Mouse (Mus musculus) left cerebral cortex, adult 18-20 months (tissue): ENCODE data around the gene Krt10. TPM values are rescaled to one million over a fixed set of nuclear protein-coding genes. Genes with fewer than 3 reads are reported as not detected.

Experiments used
- DNase-seq, 2 experiments: peaks; one replicate each; pipeline ENCODE4 v3.0.0; 2021 to 2022; ENCODE audit warnings: low spot score in 2 of 2, mixed read lengths in 1 of 2
- long read RNA-seq, 2 experiments: library from polyadenylated mRNA; stranded (forward); transcript quantifications; one replicate each; pipeline ENCODE4 v2.0.0; 2021
- total RNA-seq, 2 experiments: library from RNA; stranded (reverse); gene quantifications; 2 replicates each; pipeline ENCODE4 v1.2.3; 2021

Gene Krt10
- 10 to 100 TPM; 11.0 to 12.5 TPM for total RNA-seq
- long read RNA-seq, experiment 1, partial matches to known transcripts, result 10 of 10 reads
- long read RNA-seq, experiment 1, other reads (novel, unspliced or antisense), result 0 of 10 reads
- long read RNA-seq, experiment 2, partial matches to known transcripts, result 8 of 10 reads
- long read RNA-seq, experiment 2, other reads (novel, unspliced or antisense), result 2 of 10 reads

GRCm38 (mm10) chr11:99389264-99389663, at the start of gene Krt10:
Gene Krt10, minus strand, starts transcription at chr11:99389364.
- DNase-seq, result no peak

- no peak for DNase-seq
Observed at GRCm38 (mm10) chr11:99437972-99438371, 48.8 kb upstream of the Krt10 start, which contains the start of gene Krt20. Gene Krt20, minus strand, starts transcription at chr11:99438150.

- no peak for DNase-seq
Observed at GRCm38 (mm10) chr11:99436625-99437024, 47.5 kb upstream of the Krt10 start.

GRCm38 (mm10) chr11:99430670-99431069, 41.5 kb upstream of the Krt10 start:
- peak in 1 of 2 experiments; percentile 33 for DNase-seq

DNA sequence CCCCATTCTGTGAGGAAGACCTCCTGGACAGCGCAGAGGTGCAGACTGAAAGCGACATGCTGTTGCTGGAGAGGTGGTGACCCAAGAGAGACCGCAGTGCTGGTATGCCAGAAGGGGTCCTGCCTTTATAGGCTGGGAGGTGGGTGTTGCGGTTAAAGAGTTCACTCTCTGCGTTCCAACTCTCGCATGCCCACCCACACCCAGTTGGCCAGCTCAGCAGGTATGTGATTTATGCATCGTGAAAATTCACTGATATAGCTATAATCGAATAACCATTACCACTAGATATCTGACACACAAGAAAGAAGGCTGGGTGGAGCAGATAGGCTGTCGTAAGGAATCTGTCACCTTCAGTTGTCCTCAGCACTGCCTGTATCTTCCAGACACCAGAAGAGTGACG, 33.0 kb upstream of the Krt10 start, which contains the start of gene Krt12:
Gene Krt12 (minus strand): TSS at position 101 of the 400 bp plus-strand sequence.
- no peak for DNase-seq

GRCm38 (mm10) chr11:99420586-99420985, 31.4 kb upstream of the Krt10 start:
- DNase-seq, result peak in 1 of 2 experiments; percentile 29

GRCm38 (mm10) chr11:99417819-99418218, 28.7 kb upstream of the Krt10 start:
- DNase-seq, result no peak

GRCm38 (mm10) chr11:99416902-99417301, 27.7 kb upstream of the Krt10 start:
- DNase-seq, result peak; percentile 48 to 67

- no peak for DNase-seq
Observed at GRCm38 (mm10) chr11:99414463-99415147, 25.4 kb upstream of the Krt10 start.

GRCm38 (mm10) chr11:99413247-99413646, 24.1 kb upstream of the Krt10 start:
- peak in 1 of 2 experiments; percentile 70 for DNase-seq

DNA sequence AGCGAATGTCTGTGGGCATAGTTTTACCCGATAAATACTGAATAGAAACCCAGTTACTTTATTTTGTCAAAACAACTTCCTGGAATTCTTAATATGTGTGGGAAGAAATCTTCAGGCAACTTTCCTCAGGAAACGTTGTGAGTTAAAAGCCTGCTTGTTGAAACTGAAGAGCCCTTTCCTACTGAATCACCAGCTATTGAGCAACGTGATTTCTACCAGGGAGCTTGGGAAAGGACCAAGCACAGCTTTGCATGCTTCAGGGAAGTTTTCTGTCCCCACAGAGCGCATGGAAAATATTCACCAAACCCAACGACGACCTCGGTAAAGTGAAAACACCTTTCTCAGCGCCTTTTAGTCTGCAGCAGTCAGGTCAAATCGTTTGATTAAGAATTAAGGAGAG, 17.0 kb upstream of the Krt10 start:
- no peak for DNase-seq

DNA sequence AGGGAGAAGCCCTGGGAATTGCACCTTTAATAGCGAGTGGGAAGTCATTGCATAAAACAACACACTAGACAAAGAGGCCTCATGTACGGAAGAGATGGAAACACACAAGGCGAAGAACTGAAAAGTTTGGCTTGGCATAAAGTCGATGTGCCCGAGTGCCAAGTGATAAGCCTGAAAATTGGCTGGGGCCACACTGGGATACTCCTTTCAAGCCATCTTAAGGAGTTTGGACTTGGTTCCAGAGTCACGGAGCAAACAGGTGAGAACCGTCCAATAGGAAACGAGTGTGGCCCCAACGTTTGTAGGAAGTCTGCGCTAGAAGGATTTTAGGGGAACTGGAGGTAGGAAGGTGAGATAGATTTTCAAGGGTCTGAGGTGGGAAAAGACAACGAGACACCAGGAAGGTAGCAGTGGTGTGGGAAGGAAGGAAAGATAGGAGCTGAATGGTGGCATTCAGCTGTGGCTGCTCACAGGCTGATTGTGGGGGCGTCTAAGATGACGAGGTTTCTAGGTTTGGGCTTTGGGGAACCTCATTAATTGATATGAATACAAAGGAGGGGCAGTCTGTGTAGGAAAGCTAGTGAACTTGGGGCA, 10.9 kb upstream of the Krt10 start:
- no peak for DNase-seq

DNA sequence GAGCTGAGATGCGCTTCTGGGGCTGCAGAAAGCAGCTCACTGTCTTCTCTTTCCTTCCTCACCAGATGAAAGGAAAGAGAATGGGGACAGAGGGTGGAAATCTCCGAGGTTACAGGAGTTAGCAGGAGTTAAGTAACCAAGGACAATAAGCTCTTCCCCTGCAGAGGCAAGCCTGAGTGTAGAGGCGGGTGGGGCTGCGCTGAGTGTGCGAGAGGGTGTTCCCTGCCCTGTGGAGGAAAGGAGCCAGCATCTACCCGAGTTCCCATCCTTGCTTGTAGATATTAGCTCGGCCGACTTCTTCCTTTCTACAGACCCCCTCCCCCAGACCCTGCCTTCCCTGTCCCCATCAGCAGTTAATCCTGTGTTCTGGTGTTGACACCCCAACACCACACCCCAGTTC, 9.7 kb upstream of the Krt10 start:
- no peak for DNase-seq

GRCm38 (mm10) chr11:99398084-99398483, 8.9 kb upstream of the Krt10 start:
- DNase-seq, result no peak

- DNase-seq, result no peak
Observed at GRCm38 (mm10) chr11:99396661-99397060, 7.5 kb upstream of the Krt10 start.

DNA sequence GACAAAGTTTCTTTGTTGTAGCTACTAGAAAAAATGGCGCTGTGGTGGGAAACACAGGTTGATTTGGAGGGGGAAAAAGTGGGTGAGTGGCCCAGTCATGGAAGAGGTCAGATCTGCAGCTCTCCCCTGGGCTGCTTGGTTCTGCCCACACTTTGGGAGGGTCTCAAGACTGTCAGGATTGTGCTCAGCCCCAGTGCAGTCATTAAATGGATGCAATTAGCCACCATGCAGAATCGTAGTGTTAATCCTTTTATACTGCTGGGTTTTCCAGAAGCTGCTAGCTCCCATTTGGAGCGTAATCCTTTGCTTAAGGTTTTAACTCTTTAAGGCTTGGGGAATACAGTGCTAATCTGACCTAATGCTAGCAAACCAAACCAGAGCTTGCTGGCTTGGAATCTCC, 6.9 kb upstream of the Krt10 start:
- DNase-seq, result no peak

- DNase-seq, result peak in 1 of 2 experiments; percentile 39
Observed at GRCm38 (mm10) chr11:99392492-99392891, 3.3 kb upstream of the Krt10 start.

- no peak for DNase-seq
Observed at GRCm38 (mm10) chr11:99391375-99391774, 2.2 kb upstream of the Krt10 start.

- DNase-seq, result no peak
Observed at GRCm38 (mm10) chr11:99390866-99391265, 1.7 kb upstream of the Krt10 start.

DNA sequence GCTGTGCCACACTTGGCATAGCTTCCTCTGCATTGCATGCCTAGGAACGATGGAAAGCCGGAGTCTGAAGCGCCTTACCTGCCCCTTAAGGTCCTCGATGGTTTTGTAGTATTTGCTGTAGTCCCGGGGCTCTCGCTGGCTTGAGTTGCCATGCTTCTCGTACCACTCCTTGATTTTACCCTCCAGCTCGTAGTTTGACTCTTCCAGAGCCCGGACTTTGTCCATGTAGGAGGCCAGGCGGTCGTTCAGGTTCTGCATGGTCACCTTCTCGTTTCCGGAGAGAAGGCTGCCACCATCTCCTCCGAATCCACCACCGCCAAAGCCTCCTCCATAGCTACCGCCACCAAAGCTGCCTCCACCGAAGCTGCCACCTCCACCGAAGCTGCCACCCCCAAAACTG, 503 bp downstream of the Krt10 start:
- no peak for DNase-seq

DNA sequence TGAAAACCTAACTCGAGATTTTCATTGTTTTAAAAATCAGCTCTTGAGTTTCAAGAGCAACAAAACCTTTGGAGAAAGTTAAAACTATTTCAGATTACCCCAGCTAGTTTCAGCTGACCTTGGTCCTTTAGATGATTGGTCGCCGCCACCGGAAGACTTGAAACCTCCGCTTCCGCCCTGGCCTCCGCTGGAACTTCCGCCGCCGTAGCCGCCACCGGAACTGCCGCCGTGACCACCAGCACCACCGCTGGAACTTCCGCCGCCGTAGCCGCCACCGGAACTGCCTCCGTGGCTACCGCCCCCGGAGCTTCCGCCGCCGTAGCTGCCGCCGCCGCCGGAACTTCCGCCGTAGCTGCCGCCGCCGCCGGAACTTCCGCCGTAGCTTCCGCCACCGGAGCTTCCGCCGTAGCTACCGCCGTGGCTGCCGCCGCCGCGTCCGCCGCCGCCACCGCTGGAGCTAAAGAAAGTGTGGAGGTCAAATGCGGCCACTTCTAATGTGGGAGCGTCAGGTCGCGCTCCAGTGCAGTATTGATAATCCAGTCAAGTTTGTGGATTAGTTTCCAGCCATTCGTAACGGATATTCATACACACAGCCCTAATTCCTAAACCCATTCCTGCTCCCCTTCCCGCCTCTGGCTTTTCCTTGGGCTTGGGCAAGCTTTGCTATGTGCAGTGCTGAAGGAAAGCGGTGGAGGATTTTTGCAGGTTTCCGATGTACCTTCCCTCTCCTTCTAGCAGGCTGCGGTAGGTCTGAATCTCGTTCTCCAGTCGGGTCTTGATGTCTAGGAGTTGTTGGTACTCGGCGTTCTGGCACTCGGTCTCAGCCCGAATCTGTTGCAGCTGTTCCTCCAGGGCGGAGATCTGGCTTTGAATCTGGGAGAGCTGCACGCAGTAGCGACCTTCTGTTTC, 3.1 kb downstream of the Krt10 start:
- peak; percentile 88 to 92 for DNase-seq
